Mouse (Mus musculus): ENCODE results near the gene Arhgap25.

- TF ChIP-seq CTCF (IDR thresholded peaks at IDR 0.05; ENCODE audit: extremely low read depth, insufficient read length, insufficient replicate concordance, low read depth, low read length) (no peak), POLR2A (IDR thresholded peaks at IDR 0.05; ENCODE audit: low read depth, low read length) (no peak)
Observed at GRCm38 (mm10) chr6:87502831-87503286, 30.2 kb downstream of the Arhgap25 start.
